Mouse (Mus musculus) bone marrow, adult 2 months (tissue): ENCODE measurements around the gene Gm44503.

Experiments used
- CTCF ChIP-seq: fragments of 200-500 bp; IDR thresholded peaks from 2 replicates; pipeline ENCODE4 v1.5.1; 2011; ENCODE audit warnings: low read length, control low read depth; ENCODE audit not compliant: control insufficient read depth, insufficient read depth
- POLR2A ChIP-seq: fragments of 200-500 bp; IDR thresholded peaks from 2 replicates; pipeline ENCODE4 v1.6.1; 2011; ENCODE audit warnings: low read depth, mild to moderate bottlenecking, control low read depth, low read length, borderline replicate concordance; ENCODE audit not compliant: control insufficient read depth

DNA sequence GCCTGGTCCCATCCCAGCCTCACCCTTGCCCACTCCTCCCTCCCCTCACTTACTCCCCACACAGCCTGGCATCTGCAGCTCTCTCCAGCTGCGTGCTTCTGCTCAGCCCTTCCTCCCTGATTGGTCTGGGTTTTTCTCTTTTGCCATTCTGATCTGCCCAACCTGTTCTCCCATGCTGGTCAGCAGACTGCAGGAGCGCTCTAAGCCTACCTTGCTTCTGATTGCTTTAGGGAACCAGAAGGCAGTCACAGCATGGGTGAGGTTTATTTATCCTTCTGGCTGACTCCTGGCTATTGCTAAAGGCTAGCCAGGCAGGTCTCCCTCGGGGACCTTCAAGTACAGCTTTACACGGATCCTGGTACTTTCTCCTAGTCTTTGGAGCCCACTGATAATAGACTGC is 72.8 kb downstream of the Gm44503 start:
- TF ChIP-seq CTCF (no peak), POLR2A (no peak)
